Mouse (Mus musculus) T-helper 2 cell (primary cell): ENCODE data around the gene Slc43a1.

Source experiments
- in situ Hi-C: fragments of 300-600 bp; cut with MboI, MseI; formaldehyde crosslinking; loops from one replicate; pipeline ENCODE4 v1.15.1; 2025; ENCODE audit warnings: high pct_unique_total_duplicates

Gene Slc43a1

GRCm38 (mm10) chr2:84831666-84832391, 6.8 kb upstream of the Slc43a1 start:
- in situ Hi-C loops: loop anchor here (10.0 kb wide), 1 partner anchor 53 kb away; the partner anchor contains the start of gene Rtn4rl2

- in situ Hi-C loops: loop anchor here (5.0 to 10.0 kb wide), 2 partner anchors 48 to 200 kb away; partner anchors contain the start of genes P2rx3, Rtn4rl2 and Ssrp1
Measured at GRCm38 (mm10) chr2:84837107-84837506, 1.5 kb upstream of the Slc43a1 start.

GRCm38 (mm10) chr2:84837817-84838592, 645 bp upstream of the Slc43a1 start:
- in situ Hi-C loops: loop anchor here (5.0 to 10.0 kb wide), 2 partner anchors 47 to 199 kb away; partner anchors contain the start of genes P2rx3, Rtn4rl2 and Ssrp1

GRCm38 (mm10) chr2:84838993-84839980, 637 bp downstream of the Slc43a1 start:
- in situ Hi-C loops: loop anchor here (5.0 to 10.0 kb wide), 2 partner anchors 46 to 198 kb away; partner anchors contain the start of genes P2rx3, Rtn4rl2 and Ssrp1

GRCm38 (mm10) chr2:84840016-84840747, 1.5 kb downstream of the Slc43a1 start:
- in situ Hi-C loops: no loop called here

- in situ Hi-C loops: no loop called here
Measured at GRCm38 (mm10) chr2:84840748-84841563, 2.3 kb downstream of the Slc43a1 start.

- in situ Hi-C loops: no loop called here
Measured at GRCm38 (mm10) chr2:84841905-84842304, 3.3 kb downstream of the Slc43a1 start.

- in situ Hi-C loops: no loop called here
Measured at GRCm38 (mm10) chr2:84843654-84844053, 5.0 kb downstream of the Slc43a1 start.

GRCm38 (mm10) chr2:84845226-84845625, 6.6 kb downstream of the Slc43a1 start:
- in situ Hi-C loops: no loop called here

- in situ Hi-C loops: no loop called here
Measured at GRCm38 (mm10) chr2:84850407-84851129, 11.9 kb downstream of the Slc43a1 start.

- in situ Hi-C loops: no loop called here
Measured at GRCm38 (mm10) chr2:84851130-84852040, 12.7 kb downstream of the Slc43a1 start.

- in situ Hi-C loops: no loop called here
Measured at GRCm38 (mm10) chr2:84855732-84856131, 17.1 kb downstream of the Slc43a1 start.

GRCm38 (mm10) chr2:84858551-84858950, 19.9 kb downstream of the Slc43a1 start:
- in situ Hi-C loops: no loop called here

- in situ Hi-C loops: no loop called here
Measured at GRCm38 (mm10) chr2:84859991-84860780, 21.5 kb downstream of the Slc43a1 start.

GRCm38 (mm10) chr2:84861430-84861829, 22.8 kb downstream of the Slc43a1 start:
- in situ Hi-C loops: no loop called here

- in situ Hi-C loops: no loop called here
Measured at GRCm38 (mm10) chr2:84862231-84862630, 23.6 kb downstream of the Slc43a1 start.
